Mouse (Mus musculus) right cerebral cortex, postnatal 36 days (tissue): ENCODE measurements at regions not wholly inside any gene's neighbourhood (a gene's known extent, or its start where the extent isn't known, plus 50 kb on each side); places are given as distances from the start of the nearest gene placed in this dataset.

Experiments
- DNase-seq, 2 experiments: peaks; one replicate each; pipeline ENCODE4 v3.0.0; 2022; ENCODE audit warnings: low spot score in 2 of 2, mixed read lengths in 1 of 2

DNA sequence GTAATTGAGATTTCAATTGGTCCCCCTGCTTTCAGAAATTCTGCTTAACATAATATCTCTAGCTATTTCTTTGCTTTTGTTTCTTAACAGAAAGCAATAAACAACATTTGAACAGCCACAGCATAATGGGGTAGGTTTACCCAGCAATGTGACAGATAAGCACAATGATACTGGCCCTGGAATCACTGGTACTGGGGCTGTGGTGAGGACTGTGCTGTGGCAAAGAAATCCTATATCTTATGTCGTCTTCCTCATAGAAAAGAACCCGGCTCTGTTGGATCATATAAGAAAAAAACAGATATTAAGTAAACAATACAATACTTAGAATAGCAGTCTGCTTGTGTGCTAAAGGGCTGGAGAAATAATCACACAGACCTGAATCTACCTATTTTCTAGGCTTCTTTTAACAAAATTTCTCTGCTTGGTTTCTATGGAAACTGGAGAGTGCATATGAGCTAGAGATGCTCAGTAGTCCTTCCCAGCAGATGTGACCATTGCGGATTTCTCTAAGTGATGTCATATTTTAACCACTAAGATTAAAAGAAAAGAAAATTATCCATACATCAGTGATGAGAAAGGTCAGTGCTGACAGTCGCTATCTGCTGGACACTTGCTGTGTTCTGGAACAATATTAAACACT is 119.8 kb upstream of the Gnao1 start:
- no peak for DNase-seq

DNA sequence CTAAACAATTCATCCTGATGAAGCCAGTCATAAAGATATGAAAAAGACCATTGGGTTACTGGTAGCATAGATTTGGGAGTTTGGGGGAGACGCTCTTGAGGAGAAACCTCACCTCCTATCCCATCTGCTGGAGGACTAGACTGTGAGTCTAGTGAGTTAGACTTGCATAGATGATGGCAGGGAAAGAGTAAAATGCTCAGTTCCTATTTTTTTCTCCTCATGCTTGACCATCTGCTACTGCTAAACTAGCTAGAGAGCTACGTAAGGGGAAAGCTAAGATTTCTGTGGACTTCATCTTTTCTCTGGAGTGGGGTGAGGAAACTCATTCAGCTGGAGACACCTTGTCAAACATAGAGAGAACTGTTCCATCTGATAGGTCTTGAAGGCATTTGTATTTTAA is 118.4 kb upstream of the Gnao1 start:
- no peak for DNase-seq

DNA sequence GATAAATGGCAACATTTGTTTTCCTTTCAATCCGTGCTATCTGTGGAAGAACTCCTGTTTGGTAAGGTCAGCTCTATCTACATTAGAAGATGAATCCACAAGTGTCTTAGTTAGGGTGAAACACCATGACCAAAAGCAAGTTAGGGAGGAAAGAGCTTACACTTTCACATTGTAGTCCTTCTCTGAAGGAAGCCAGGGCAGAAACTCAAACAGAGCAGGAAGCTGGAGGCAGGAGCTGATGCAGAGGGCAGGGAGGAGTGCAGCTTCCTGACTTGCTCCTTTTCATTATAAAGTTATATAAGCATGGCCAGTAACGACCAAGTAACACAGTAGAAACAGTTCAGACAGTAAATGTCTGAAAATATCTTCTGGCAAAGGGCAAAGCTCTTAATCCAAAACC is 117.9 kb upstream of the Gnao1 start:
- DNase-seq: no peak

DNA sequence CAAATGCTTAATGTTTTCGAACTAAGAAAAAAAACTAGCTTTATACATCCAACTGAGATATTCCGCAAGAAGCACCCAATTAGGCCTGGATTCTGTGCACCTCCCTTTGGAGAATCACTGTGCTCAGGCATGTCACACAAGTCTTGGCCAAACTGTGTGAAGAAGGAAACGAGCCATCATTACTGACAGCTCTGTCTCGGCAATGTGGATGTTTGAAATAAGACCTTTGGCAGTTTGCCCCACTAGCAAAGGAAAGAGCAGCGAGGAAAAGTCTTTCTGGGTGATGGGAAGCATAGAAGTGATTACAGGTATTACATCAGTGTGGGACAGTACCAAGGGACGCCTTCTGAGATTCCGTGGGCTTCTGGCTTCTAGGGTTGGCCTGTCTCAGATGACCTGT is 112.6 kb upstream of the Gnao1 start:
- no peak for DNase-seq

DNA sequence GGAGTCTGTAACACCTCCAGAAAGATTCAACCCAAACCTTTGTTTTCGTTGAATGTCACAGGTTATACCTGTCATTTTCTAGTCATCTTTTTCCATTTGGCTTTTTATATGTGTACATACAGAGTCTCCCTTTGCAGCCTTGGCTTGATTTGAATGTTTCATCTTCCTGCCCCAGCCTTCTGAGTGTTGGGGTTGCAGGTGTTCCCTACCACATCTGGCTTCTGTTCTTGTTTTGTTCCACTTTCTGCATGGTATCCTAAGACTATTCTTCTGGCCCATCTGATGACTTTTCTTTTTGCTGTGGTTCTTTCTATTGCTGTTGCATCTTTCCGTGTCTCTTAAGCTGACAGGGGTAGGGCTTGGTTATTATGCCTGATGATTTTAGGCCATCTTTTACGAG is 111.3 kb upstream of the Gnao1 start:
- DNase-seq: no peak

DNA sequence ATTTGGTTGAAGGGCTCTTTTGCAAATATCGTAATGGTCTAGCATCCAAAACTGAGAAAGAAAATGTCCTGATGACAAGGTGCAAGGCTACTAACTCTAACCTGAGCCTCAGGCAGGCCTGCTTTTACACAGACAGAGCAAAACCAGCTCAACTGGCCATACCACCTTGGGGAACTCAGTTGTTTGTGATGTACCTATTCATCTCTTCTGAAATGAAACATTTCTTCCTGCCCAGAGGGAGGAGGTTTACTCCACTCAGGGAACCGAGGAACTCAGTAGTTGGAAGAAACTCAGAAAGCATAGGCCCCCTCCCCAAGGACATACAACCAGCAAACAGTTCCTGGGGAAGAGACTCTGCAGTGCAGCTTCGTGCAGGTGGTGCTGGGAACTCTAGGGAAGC is 108.4 kb upstream of the Gnao1 start:
- no peak for DNase-seq

DNA sequence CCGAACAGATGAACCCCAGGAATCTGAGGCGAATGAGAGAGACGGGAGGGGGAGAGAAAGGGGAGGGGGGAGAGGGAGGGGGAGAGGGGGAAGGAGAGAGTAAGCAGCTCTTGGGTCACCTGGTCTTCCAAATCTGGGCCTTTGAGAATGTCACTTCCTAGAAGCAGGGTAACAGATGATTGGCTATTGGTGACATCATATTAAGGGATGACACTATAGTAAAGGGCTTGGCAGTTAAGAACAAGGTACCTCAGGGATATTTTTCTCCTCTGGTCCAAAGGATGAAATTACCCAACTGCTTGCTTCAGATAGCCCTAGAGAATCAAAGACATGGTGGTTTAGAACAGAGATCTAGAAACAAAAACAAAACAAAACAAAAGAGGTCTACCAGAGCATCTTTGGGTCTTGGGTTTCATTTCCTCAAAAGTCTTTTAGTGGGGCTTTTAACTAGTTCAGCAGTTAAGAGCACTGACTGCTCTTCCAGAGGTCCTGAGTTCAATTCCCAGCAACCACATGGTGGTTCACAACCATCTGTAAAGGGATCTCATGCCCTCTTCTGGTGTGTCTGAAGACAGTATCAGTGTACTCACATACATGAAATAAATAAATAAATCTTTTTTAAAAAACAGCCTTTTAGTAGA is 97.6 kb upstream of the Gnao1 start:
- no peak for DNase-seq

DNA sequence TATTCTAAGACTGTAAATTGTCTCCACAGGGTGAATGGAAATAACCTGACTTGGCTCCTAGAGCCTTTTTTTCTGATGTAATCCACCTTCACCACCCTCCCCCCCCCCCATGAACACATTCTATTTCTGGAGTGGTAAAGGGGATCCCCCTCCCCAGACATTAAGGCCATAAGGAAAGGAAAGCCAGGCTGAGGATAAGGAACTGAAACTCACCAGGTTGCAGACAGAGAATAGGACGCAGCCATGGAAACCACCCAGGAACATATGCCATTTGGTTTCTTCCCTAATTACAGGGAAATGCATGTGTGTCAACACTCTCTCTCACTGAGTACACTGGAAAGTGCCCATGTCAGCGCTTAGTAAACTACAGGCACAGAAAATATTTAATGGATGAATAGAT is 96.5 kb upstream of the Gnao1 start:
- no peak for DNase-seq

DNA sequence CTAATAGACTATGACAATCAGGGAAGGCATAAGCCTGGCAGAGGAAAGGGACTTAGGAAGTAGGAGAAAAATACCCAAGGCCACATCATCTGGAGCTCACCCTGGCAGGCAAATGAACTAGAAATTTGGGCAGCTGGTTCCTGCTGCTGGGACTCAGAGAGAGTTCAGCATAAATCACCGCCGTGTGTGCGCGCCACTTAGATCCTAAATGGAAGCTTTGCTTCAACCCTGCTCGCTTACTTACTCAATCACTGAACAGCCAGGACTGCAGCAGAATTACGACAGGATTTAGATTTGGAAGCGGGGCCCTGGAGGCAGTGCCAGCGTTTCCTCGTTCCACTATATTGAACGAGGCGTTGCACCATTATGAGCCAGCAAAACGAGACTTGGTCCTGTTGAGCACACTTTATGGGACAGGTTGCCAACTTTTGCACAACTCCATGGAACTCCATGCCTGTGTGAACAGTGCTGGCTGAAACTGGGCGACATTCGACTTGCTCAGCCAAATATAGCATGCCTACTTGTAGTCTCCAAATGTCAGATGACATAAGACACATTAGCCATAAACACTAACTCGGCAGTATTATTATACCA is 84.8 kb upstream of the Gnao1 start:
- DNase-seq: no peak

DNA sequence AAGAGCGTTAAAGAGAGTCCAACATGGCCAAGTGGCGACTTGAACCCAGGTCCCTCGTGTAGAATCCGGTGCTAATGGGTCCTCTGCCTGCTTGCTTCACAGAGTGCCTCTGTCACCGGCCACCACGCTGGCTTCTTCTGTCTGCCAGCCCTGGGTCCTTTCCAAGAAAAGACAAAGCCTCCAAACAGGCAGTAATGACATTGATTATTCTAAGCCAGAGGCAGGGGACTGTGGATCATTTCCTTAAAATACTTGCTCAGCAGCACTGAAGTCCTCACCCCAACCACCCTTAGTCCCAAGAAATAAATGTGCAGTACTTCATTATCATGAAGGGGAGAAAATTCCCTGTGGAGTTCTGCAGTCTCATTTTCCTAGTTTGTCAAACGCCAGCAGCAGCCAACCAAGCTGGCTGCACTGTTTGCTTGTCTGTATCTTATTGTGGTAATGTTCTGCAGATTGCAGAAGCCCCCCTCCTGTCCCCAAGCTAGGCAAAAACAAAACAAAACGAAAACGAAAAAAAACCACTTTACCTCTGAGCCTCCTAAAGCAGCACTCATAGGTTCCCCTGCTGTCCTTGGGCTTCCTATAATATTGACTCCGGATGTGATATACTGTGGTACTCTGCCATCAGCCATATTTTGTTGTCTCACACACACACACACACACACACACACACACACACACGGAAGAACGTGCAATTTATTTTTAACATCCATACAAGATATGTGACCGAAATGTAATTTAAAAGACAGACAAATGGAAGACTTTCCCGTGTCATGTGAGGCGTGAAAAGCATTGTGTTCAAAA is 80.4 kb upstream of the Gnao1 start:
- peak in 1 of 2 experiments; percentile 18 for DNase-seq

DNA sequence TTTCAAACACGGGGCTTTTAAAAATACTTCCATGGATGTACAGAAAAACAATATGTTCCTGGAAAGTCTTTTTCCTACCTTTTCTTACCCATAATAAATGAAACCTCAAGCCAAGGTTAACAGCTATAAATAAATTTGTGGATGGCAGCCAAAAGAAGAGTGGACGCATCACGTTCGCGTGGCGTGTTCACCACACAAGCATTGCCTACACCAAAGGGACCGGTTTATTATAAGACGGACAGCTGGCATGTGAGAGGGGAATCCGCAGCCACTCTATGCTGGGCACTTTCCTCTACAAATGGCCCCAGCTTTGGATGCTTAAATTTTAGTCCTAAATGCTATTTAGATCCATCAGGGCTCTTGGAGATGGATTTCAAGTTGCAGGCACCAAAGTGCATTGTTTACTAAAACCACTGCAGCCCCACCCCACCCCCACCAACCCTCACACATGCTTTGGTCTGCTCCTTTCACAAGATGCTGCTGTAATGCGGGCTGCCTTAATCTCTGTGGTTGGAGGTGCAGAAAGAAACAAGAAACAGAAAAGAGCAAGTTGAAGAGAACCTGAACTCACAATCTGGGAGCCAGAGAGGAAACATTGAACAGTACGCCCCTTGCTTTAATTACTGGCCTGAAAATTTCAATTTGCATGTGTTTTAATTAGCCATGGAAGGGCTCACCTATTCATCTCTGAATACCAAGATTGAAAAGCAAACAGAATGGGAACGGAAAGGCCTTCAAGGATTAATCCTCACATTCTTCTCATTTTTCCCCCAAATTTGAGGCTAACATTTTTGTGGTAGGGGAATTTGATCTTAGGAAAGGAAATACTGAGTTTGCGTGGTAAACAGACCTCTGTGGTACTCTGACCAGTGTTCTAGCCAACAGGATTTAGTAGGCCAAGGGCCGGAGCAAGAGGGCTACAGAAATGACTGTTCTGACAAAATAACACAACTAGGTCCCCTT is 78.7 kb upstream of the Gnao1 start:
- DNase-seq: no peak

DNA sequence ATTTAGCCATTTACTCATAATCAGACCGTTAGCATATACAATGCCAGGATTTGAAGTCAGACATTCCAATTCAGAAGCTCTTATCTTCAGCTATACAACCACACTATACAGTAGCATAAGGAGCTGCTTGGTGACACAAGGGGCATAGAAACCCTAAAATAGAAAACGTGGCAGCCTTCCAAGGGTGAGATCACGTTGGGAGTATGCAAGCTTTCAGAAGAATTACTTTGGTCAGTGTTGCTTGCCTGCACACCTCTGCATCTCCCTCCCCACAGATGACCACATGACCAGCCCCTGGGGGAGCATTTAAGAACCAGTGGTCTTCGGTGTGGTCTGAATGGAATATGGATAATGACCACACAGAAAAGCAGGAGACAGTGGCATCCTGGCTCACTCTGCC is 74.9 kb upstream of the Gnao1 start:
- DNase-seq: no peak

DNA sequence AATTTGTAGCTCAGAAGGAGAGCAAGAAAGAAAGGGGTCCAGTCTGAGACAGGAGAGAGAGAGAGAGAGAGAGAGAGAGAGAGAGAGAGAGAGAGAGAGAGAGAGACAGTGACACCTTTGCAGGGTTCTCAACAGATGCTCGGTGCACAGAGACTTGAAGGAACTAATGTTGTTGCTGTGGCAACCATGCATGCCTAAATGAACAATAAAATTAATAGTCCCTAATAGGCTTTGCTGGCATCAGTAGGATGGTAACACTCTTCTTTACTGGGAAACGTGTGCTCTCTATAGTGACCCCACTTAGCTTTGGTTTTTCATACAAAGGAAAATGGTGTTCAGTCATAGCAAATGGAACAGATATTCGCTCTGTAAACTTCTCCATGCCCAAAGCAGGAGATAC is 69.5 kb upstream of the Gnao1 start:
- no peak for DNase-seq

DNA sequence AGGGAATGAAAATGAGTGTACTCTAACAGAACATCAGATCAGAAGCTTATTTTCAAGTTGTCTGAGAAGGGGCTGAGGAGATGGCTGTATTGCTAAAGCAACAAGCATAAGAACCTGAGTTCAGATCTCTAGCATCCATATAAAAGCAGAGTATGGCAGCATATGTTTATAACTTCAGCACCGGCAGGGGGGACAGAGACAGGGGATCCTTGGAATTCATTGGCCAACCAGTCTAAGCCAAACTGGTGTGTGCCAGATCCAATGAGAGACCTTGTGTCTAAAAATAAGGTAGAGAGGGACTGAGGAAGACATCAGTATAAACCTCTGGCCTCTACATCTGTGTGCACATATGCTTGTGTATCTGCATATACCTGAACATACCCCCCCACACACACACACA is 61.0 kb upstream of the Gnao1 start:
- DNase-seq: no peak

DNA sequence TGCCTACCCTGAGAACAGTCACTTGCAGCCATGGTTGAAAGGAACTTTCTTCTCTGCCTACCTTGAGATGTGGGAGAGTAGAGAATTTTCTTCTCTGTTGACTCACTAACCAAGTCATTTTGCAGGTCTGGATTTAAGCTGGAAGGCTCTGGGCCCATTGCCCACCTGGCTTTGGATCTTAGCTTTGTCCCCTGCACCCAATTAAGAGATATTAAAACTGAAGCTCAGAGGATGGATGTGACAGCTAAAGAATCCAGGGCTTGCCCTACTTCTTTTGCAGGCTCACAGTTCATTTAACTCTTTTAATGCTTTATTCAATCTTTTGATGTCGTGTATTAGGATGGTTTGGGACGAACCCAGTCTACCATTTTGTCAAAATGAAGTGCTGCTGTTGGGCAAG is 58.8 kb upstream of the Gnao1 start:
- DNase-seq: no peak

DNA sequence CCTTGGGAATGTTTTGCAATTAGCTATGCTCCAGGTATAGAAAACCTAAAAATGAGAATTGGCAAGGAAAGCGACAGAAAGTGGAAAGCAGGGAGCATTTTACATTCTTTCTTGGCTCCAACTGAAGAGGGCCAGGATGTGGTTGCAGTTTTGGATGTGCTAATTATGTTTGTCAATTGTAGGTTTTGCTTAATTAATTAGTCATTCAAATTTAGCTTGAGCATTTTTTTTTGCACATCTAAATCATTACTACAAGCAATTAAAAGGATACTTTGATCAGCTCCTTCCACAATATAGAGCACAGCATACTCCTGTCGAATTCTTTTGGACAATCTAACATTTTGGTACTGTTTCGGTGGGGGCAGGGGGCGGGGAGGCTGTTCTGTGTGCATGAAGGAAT is 53.8 kb upstream of the Gnao1 start:
- DNase-seq: no peak
